Mouse (Mus musculus): Measurements from ENCODE around the gene Trim30d. TPM values are rescaled to one million over a fixed set of nuclear protein-coding genes. Genes with fewer than 3 reads are reported as not detected.
"Not testable (repeated sequence)": the region's sequence is repeated elsewhere in the genome, so short reads cannot be mapped to it uniquely, and the experiment has no call there.

Gene Trim30d
- polyA plus RNA-seq (2012; rRNA removed), result 2.8 and 2.9 TPM in 2 replicates

GRCm38 (mm10) chr7:104507421-104508065, at the start of gene Trim30d:
Gene Trim30d, minus strand, starts transcription at chr7:104507849.
- Histone ChIP-seq H3K27ac (ENCODE audit: insufficient read depth, low read length) (peak within 1 kb of the TSS; percentile 66; the same call in 1 of the 2 replicates), H3K4me3 (ENCODE audit: extremely low read depth, insufficient read depth, insufficient read length) (peak within 1 kb of the TSS; percentile 59)
- DNase-seq (ENCODE audit: low read depth in 1 of 2, low spot score in 2 of 2), result peak in 1 of 2 experiments; percentile 31
- H3K36me3 ChIP-seq (ENCODE audit: control insufficient read depth, insufficient read depth, low read length); H3K27me3 ChIP-seq (ENCODE audit: control insufficient read depth, insufficient read depth, low read length); H3K4me1 ChIP-seq (ENCODE audit: control insufficient read depth, insufficient read depth, insufficient read length): not testable (repeated sequence)

GRCm38 (mm10) chr7:104552700-104553099, 45.1 kb upstream of the Trim30d start:
- no peak overlapping the region for H3K27ac ChIP-seq (ENCODE audit: insufficient read depth, low read length)
- H3K27me3 ChIP-seq (ENCODE audit: control insufficient read depth, insufficient read depth, low read length), result no peaks in the 10 kb centered on the region
- H3K36me3 ChIP-seq (ENCODE audit: control insufficient read depth, insufficient read depth, low read length), result no peaks in the 10 kb centered on the region
- DNase-seq (ENCODE audit: low read depth in 1 of 2, low spot score in 2 of 2), result no peak
- H3K4me3 ChIP-seq (ENCODE audit: extremely low read depth, insufficient read depth, insufficient read length), result no peak overlapping the region
- no peaks in the 10 kb centered on the region for H3K4me1 ChIP-seq (ENCODE audit: control insufficient read depth, insufficient read depth, insufficient read length)
- TF ChIP-seq CTCF (IDR thresholded peaks at IDR 0.05; ENCODE audit: extremely low read depth, insufficient read depth, insufficient read length, insufficient replicate concordance) (no peak), POLR2A (IDR thresholded peaks at IDR 0.05; ENCODE audit: low read depth, low read length) (no peak)
- 78% methylated on average over 1 of the region's 1 CpGs for WGBS

- TF ChIP-seq CTCF (IDR thresholded peaks at IDR 0.05; ENCODE audit: extremely low read depth, insufficient read depth, insufficient read length, insufficient replicate concordance) (no peak), POLR2A (IDR thresholded peaks at IDR 0.05; ENCODE audit: low read depth, low read length) (no peak)
- H3K27me3 ChIP-seq (ENCODE audit: control insufficient read depth, insufficient read depth, low read length), result no peaks in the 10 kb centered on the region
- H3K36me3 ChIP-seq (ENCODE audit: control insufficient read depth, insufficient read depth, low read length), result no peaks in the 10 kb centered on the region
- no peak within 1 kb of the TSS for H3K4me3 ChIP-seq (ENCODE audit: extremely low read depth, insufficient read depth, insufficient read length)
- no peak for DNase-seq (ENCODE audit: low read depth in 1 of 2, low spot score in 2 of 2)
- H3K4me1 ChIP-seq (ENCODE audit: control insufficient read depth, insufficient read depth, insufficient read length), result no peaks in the 10 kb centered on the region
- WGBS, result 83% methylated on average over 5 of the region's 5 CpGs
- H3K27ac ChIP-seq (ENCODE audit: insufficient read depth, low read length), result no peak within 1 kb of the TSS
Observed at GRCm38 (mm10) chr7:104549833-104550232, 42.2 kb upstream of the Trim30d start, which contains the start of gene Olfr651. Gene Olfr651, plus strand, starts transcription at chr7:104550133.

- Histone ChIP-seq H3K4me1 (ENCODE audit: control insufficient read depth, insufficient read depth, insufficient read length) (peaks cover 1% of the 10 kb centered on the region; the same call in 1 of the 2 replicates), H3K27me3 (ENCODE audit: control insufficient read depth, insufficient read depth, low read length) (no peaks in the 10 kb centered on the region), H3K4me3 (ENCODE audit: extremely low read depth, insufficient read depth, insufficient read length) (peak overlapping the region; percentile 51; the same call in 1 of the 2 replicates), H3K36me3 (ENCODE audit: control insufficient read depth, insufficient read depth, low read length) (no peaks in the 10 kb centered on the region), H3K27ac (ENCODE audit: insufficient read depth, low read length) (peak overlapping the region; percentile 46; the same call in 1 of the 2 replicates)
- DNase-seq (ENCODE audit: low read depth in 1 of 2, low spot score in 2 of 2), result no peak
- 33% methylated on average over 59 of the region's 59 CpGs for WGBS
- no peak for TF ChIP-seq CTCF (IDR thresholded peaks at IDR 0.05; ENCODE audit: extremely low read depth, insufficient read depth, insufficient read length, insufficient replicate concordance)
- no peak for TF ChIP-seq POLR2A (IDR thresholded peaks at IDR 0.05; ENCODE audit: low read depth, low read length)
Observed at GRCm38 (mm10) chr7:104501589-104502371, 5.9 kb downstream of the Trim30d start.

- DNase-seq (ENCODE audit: low read depth in 1 of 2, low spot score in 2 of 2); H3K4me3 ChIP-seq (ENCODE audit: extremely low read depth, insufficient read depth, insufficient read length); H3K36me3 ChIP-seq (ENCODE audit: control insufficient read depth, insufficient read depth, low read length); H3K27me3 ChIP-seq (ENCODE audit: control insufficient read depth, insufficient read depth, low read length); H3K4me1 ChIP-seq (ENCODE audit: control insufficient read depth, insufficient read depth, insufficient read length); H3K27ac ChIP-seq (ENCODE audit: insufficient read depth, low read length): not testable (repeated sequence)
- WGBS, result 89% methylated on average over 6 of the region's 6 CpGs
Observed at GRCm38 (mm10) chr7:104501186-104501585, 6.5 kb downstream of the Trim30d start.

- not testable (repeated sequence) for H3K4me3 ChIP-seq (ENCODE audit: extremely low read depth, insufficient read depth, insufficient read length); H3K27me3 ChIP-seq (ENCODE audit: control insufficient read depth, insufficient read depth, low read length); H3K36me3 ChIP-seq (ENCODE audit: control insufficient read depth, insufficient read depth, low read length); DNase-seq (ENCODE audit: low read depth in 1 of 2, low spot score in 2 of 2); H3K4me1 ChIP-seq (ENCODE audit: control insufficient read depth, insufficient read depth, insufficient read length); H3K27ac ChIP-seq (ENCODE audit: insufficient read depth, low read length)
- 94% methylated on average over 7 of the region's 8 CpGs for WGBS
Observed at GRCm38 (mm10) chr7:104499464-104499863, 8.2 kb downstream of the Trim30d start.

- Histone ChIP-seq H3K27ac (ENCODE audit: insufficient read depth, low read length) (peak within 1 kb of the TSS; percentile 72), H3K4me3 (ENCODE audit: extremely low read depth, insufficient read depth, insufficient read length) (peak within 1 kb of the TSS; percentile 62), H3K4me1 (ENCODE audit: control insufficient read depth, insufficient read depth, insufficient read length) (peaks cover 3% of the 10 kb centered on the region), H3K27me3 (ENCODE audit: control insufficient read depth, insufficient read depth, low read length) (no peaks in the 10 kb centered on the region), H3K36me3 (ENCODE audit: control insufficient read depth, insufficient read depth, low read length) (no peaks in the 10 kb centered on the region; the same call in 1 of the 2 replicates)
- peak; percentile 41 to 61 for DNase-seq (ENCODE audit: low read depth in 1 of 2, low spot score in 2 of 2)
- 10% methylated on average over 3 of the region's 3 CpGs for WGBS
- TF ChIP-seq CTCF (IDR thresholded peaks at IDR 0.05; ENCODE audit: extremely low read depth, insufficient read depth, insufficient read length, insufficient replicate concordance), result peak; percentile 18; the same call in 1 of the 2 replicates
- TF ChIP-seq POLR2A (IDR thresholded peaks at IDR 0.05; ENCODE audit: low read depth, low read length), result no peak
Observed at GRCm38 (mm10) chr7:104465065-104465744, 42.4 kb downstream of the Trim30d start, which contains the start of gene Trim30a. Gene Trim30a, minus strand, starts transcription at chr7:104465193.
